Mouse (Mus musculus) spleen, postnatal 4 days (tissue): ENCODE measurements around the gene Kdm6a.

Experiments
- DNase-seq, 2 experiments: peaks; one replicate each; pipeline ENCODE4 v3.0.0; 2022; ENCODE audit warnings: low spot score in 2 of 2

Kdm6a gene

DNA sequence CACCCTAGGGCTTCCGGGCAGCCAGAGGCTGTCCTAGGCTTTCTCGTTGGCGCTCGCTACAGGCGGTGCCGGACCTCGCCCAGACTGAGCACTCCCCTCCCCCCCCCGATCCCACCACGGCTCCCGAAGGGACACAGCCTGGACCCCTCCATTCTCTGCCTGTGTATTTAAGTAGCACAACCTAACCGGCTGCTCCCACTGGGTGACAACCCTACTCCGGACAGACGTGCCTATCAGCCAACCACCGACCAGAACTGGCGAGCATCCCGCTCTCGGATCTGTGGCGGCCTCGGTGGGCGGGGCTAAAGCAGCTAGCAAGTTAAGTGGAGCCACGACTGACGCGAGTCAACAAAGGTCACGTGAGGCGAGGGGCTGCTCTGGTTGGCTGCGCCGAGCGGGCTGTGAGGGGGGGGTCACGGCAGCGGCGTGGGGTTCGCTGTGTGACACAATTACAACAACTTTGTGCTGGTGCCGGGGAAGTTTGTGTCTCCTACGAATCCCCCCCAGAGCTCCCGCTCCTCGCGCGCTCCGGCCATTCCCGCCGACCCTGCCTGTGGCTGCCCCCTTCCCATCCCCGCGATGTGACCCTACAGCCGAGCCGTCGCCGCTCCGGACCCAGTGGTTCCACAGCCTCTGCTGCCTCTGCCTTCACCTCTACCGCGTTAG, at the start of gene Kdm6a:
Kdm6a (plus strand) TSS at position 384 of the 666 bp plus-strand sequence.
- peak; percentile 97 to 100 for DNase-seq

DNA sequence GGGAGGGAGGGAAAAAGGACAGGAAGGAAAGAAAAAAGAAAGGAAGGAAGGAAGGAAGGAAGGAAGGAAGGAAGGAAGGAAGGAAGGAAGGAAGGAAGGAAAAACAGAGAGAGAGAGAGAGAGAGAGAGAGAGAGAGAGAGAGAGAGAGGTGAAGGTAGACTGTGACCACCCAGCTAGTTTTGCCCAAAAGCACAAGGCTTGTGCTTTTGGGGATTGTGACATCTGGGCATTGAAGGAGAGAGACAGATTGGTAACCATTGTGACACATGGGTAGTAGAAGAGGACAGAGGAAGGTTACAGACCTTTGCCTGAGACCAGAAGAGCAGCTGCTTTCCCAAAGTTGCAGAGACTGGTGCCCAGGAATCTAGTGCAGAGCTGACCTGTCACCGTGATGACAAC, 16.8 kb upstream of the Kdm6a start, which contains the start of gene Dusp21:
Dusp21 (plus strand) TSS at position 301 of the 400 bp plus-strand sequence.
- DNase-seq, result no peak

DNA sequence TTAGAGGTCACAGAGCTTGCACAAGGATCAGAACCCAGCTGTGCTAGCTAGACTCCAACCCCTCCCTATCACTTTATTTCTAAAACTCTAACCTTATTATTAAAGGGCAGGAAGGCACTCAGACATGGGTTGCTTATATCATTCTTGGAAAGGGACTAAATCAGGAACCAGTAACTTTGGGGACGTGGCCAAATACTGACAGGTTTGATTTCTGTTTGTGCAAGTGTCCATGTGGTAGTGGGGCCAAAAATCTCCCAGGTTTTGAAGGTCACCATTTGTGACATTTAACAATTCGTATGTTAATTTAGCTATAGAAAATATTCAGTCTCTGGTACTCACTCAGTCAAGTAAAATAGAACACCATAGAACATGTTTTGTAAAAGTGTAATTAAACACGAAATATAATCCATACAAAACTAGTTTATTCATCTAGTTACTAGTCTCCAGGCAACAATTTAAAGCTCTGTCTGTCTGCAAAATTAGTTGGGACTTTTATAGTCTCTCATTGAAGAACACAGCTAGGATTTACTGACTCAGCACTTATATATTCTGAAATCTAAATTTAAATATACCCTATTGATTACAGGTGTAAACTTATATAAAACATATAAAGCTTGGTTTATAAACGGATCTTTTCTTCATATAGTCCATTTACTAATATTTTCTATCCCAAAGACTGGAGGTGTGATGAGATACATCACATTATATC, 1.5 kb upstream of the Kdm6a start:
- no peak for DNase-seq

DNA sequence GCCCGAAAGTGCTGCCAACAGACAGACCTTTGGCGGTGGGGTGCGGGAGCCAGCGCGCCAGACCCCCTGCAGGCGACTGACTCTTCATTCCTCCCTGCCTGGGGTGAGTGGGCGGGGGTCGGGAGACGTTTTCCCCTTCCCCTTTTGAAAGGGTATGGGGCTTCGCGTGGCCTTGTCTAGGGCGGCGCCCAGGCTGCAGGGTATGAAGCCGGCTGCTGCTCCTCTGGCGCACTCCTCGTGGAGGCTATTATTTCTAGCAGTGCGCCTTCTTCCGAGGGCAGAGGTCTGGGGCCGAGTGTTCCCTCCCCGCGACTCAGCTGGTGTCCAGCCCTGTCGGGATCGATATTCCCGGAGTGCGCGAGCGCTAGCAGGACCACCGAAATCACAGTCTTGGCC, 581 bp upstream of the Kdm6a start:
- DNase-seq, result peak in 1 of 2 experiments; percentile 23

DNA sequence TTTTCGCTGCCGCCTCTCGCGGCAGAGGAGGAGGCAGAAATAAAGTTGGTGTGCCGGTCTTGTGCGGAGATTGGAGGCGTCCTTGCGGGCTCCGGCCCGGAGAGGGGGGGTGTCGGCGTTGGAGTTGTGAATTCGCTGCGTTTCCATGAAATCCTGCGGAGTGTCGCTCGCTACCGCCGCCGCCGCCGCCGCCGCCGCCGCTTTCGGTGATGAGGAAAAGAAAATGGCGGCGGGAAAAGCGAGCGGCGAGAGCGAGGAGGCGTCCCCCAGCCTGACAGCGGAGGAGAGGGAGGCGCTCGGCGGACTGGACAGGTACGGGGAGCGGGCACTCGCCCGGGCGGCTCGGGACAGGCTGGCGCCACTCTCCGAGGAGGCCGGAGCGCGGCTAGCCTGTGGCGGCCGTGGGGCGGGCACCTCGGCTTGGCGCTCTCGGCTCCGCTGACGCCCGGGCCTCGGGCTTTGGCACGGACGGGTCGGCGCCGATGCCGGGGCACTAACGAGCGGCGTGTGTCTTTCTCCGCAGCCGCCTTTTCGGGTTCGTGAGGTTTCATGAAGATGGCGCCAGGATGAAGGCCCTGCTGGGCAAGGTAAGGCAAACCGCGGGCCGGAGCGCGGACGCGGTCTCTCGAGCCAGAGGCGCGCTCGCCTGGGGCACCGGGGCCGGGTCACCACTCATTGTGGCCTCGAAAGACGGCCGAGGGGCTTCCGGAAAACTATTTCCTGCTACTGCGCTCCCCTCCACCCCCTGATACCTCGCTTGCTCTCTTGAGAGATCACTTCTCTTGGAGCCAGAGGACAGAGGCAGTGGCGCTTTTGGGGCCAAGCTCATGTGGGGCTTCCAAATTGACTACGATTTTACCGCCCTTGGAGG, 721 bp downstream of the Kdm6a start:
- peak; percentile 47 to 87 for DNase-seq

DNA sequence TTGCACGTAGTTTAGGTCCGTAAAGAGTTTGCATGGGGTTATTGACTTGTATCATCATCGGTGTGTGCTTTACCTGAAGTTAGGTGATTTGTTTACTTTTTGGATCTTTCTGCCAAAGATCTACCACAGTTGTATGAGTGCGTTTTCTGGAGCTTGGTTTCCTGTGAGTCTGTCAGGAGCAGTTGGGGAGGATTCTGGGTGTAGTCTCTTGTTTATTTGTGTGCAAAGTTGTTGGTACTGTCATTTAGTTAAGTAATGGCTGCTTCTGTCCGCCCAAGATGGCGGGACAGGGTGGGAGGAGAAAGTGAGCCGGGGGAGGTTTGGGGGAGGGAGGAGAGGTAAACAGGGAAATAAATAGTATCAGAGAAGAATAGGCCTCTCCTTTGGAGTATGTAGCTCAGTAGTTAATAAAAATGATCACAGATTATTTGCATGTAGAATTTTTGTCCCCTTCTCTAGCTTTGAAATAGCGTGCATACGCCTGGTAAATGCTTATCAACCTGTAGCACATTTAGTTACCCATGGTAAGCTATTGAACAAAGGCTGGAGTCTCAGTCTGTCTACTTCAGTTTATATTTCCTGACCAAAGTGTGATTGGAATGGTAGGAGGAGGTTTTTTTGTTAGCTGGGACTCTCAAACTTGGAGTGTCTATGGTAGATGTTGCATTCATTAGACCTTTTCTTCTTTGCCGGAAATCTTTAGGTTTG, 1.7 kb downstream of the Kdm6a start:
- peak; percentile 27 to 71 for DNase-seq

DNA sequence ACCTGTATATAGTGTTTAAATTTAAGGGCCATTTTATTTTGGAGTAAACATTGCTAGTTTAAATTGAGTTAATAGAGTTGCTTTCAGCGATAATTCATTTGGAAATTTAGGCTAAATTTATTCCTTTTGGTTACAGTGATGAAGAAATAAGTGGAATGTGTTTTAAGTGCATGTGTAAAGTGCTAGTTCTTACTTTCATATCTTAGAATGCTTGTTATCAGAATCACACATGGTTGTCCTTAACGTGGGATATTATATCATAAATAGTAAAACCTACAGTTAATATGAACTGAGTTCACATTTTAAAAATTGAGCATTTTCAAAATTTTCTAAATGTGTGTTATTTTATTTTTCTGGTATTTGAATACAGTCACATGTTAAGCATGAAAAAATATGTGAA, 2.7 kb downstream of the Kdm6a start:
- DNase-seq, result no peak

DNA sequence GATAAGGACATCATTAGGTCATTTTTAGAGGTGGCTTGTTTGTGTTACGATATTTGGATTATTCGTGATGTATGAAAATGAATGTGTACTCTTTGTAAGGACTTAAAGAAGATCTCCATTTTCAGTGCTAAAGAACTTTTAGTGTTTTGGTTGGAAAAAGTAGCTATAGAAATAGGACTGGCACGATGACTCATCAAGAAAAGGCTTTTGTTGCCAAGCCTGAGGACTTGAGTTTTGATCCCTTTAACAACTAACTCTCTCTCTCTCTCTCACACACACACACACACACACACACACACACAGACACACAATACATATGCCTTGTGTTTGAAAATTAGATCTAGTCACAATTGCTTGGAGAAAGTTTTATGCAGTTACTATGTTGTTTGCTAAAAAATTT, 4.6 kb downstream of the Kdm6a start:
- no peak for DNase-seq

DNA sequence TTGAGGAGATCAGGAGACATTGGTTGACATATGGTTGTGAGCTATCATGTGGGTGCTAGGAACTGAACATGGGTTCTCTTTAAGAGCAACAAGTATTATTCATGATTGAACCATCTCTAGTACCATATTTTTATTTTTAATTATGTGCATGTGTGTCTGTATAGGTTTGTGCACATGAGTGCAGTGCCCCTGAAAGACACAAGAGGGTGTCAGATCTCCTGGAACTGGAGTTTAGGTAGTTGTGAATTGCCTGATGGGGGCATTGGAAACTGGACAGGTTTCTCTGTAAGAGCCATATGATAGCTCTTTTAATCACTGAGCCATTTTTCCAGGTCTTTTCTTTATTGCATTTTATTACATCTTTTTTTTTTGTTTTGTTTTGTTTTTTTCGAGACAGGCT, 6.6 kb downstream of the Kdm6a start:
- DNase-seq, result no peak

DNA sequence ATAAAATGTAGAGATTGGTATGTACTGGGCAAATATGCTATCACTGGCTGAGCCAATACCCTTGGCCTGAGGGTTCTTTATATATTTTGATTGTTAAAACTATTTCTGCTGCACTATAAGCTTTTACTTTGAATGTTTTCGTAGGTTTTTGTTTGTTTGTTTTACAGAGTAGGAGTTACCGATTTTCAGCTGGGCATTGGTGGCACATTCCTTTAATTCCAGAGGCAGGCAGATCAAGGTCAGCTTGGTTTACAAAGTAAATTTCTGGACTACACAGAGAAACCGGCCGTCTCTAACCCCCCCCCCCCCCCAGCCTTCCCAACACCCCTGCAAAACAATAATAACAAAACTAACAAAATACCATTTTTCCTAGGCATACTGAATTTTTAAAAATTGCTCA, 12.5 kb downstream of the Kdm6a start:
- no peak for DNase-seq

DNA sequence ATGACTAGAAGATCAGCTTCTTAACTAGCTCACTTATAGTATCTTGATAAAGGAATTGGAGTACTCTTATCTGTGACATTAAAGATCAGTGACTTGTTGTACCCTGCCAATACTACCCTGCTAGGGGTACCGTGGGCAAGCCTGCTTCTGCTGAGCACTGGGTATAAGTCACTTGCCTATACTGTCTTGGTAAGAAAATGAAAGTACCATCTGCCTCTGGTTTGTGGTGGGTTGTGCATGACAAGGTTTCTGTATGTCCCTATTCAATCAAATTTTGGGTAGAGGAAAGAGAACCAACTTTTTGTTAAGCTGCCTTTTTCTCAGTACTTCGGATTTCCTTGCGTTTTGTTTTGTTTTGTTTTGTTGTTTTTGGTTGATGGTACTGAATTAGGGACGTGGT, 15.4 kb downstream of the Kdm6a start:
- DNase-seq, result no peak

DNA sequence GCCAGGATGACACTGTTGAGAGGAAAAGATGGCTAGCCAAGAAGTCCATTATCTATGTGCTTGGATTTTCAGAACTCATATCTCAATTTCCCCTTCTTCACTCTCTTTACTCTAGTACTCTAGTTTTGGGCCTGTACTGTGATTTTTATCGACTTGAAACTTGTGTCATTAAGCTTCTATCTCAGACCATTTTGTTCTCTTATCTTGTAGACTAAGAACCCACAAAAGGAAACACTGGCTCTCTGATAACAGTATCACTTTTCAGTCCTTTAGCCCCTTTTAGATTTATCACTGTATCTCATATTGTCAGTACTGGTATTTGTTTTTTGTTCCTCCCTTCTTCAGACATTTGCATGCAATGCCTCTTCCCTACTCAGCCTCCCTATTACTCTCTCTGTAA, 17.1 kb downstream of the Kdm6a start:
- DNase-seq, result no peak

DNA sequence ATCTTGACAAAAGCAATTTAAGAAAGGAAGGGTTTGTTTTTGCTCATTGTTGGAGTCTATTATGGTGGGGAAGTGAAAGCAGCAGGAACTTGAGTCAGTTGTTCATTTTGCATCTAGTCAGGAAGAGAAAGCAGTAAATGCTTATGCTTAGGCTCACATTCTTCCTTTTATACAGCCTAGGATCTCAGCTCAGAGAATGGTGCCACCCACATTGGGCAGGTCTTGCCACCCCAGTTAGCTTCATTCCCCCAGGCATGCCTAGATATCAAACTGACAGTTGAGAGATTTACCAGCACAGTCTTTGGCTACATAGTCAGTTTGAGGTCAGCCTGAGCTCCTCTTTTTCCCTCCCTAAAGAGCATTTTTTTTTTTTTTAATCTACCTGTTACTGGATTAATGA, 24.8 kb downstream of the Kdm6a start:
- no peak for DNase-seq

DNA sequence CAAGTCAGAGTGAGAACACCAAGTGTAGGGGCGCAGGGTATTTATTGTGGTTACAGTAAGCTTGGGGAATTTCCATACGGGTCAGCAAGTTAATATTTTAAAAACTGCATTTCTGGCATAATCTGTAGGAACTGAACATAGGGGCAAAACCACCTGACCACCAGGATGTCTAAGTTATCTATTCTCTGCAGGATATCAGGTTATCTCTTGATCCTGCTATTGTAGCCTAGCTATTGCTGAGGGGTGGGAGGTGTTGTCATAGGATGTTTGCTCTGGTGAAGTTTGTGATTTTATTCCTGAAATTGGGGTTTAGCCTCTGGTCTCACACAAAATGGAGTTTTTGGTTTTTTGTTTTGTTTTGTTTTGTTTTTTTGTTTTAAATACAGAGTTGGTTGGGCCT, 25.9 kb downstream of the Kdm6a start:
- DNase-seq, result no peak

DNA sequence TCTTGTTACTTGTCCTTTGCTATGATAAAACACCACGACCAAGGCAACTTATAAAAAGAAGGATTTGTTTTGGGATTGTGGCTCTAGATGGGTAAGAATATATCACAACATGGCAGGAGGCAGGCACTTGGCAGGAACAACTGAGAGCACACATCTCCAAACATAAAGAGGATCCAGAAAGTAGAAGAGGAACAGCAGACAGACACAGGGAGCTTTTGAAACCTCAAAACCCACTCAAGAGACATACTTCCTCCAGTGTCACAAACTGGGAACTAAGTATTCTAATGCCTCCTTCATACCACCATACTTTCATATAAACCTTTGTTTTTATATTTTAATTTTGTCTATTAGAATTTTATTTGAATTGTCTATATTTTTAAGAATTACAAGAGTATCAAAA, 77.2 kb downstream of the Kdm6a start:
- no peak for DNase-seq

DNA sequence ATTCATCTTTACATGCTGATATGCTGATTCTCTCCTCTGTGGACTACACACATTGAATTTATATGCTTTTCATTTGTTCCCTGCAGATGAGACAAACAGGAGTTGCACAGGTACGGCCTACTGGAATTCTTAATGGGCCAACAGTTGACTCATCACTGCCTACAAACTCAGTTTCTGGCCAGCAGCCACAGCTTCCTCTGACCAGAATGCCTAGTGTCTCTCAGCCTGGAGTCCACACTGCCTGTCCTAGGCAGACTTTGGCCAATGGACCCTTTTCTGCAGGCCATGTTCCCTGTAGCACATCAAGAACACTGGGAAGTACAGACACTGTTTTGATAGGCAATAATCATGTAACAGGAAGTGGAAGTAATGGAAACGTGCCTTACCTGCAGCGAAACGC, 88.2 kb downstream of the Kdm6a start:
- no peak for DNase-seq

DNA sequence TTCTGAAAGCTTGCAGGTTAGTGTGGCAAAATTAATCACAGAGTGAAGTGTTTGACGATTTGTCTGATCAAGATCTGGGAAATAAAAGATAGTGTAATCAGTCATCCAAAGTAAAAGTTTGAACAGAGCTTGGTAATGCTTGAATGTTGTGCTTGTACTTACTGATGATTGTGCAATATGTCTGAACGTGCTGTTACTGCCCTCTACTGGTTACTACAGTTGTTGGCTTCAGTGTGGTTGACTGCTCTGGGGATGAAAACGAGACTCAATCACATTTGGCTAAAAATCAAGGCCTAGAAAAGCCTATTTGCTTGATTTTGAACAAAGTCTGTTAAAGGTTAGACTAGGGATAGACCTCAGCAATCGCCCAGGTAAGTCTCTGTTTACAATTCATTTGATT, 92.4 kb downstream of the Kdm6a start:
- peak in 1 of 2 experiments; percentile 61 for DNase-seq

DNA sequence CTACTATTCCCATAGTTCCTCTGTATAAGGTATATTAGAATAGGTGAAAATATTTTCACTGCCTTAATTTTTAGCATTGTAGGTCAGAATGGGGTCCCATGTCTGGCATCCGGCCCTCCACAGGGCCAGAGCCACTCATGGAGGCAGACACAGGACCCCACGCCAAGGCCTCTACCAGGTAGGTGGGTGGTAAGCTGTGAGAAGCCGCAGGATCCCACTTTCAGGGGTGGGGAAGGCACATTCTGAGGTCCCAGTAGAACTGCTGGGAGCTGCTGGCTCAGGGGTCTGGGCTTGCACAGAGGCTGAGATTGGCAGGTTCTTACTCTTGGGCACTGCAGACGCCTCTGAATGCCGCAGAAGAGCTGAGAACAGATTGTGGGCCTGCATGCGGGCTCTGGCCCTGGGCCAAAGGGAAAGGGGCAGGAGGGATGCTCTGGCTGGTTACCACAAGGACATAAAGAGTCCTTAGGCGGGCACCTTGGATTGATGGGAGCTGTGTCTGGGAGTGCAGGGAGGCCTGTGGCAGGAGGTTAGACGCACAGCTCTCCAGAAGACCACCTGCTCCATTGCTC, 95.9 kb downstream of the Kdm6a start:
- peak in 1 of 2 experiments; percentile 59 for DNase-seq

DNA sequence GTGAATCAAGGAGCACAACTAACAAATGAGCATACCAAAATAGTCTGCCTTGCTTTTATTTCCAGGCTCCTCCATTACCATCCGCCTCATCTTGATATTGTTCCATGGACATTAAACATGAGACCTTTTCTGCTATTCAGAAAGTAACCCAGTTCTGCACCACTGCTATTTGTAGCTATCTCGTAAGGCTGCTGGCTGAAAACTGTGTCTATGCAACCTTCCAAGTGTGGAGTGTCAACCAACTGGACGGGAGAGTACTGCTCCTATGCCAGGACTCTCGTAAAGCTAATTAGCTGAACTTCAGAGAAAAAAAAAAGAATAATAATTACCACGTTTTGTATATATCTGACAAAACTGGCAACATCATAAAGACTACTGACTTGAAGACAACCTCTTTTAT, 116.2 kb downstream of the Kdm6a start:
- no peak for DNase-seq

DNA sequence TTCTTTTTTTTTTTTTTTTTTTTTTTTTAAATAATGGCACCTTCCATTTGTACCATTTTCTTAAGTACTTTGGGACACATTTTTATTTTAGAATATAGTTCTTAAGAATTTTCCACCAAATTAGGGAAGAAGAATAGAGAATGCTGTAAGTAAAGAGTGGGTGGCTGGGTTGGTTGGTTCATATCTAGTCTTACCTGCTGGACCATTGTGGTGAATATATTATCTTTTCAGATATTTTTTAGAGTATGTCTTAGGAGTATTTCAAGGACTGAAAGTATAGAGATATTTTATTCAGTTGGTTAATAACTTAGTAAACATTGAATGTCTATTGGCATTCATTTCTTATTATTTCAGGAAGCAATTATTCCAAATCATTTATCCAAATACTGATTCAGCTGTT, 117.8 kb downstream of the Kdm6a start:
- DNase-seq, result no peak
